Mouse (Mus musculus): Measurements from ENCODE around the gene Krba1.

Gene Krba1

DNA sequence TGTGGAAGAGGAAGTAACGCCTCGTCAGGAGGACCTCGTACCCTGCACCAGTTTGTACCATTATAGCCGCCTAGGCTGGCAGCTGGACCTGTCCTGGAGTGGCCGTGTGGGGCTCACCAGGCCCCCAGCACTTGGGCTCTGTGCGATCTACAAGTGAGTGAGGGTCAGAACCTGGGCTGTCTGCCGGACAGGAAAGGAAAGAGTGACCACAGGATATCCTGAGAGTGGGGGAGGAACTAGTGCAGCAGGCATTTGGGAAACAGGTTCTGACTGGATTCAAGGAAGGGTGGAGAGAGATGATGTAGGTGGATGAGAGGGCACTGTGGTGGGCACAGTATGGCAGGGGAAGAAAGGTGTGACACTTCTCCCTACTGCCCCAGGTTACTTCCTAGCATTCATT is 53.1 kb downstream of the Krba1 start:
- DNase-seq (ENCODE audit: low read depth, low spot score): no peak

DNA sequence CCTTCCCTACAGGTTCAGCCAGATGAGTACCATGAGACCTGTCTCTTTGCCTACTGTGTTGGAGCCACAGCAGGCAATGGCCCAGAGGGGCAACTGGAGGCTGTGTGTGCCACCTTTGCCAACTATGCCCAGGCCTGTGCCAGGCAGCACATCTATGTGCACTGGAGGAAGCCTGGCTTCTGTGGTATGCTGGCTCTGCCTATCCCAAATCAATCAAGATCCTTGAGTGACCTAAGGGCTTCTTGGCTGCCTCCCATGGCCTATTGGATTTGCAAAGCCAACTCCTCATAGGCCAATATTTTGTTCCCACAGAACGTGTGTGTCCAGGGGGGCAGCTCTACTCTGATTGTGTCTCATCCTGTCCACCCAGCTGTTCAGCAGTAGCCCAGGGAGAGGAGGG is 56.8 kb downstream of the Krba1 start:
- DNase-seq (ENCODE audit: low read depth, low spot score): no peak

DNA sequence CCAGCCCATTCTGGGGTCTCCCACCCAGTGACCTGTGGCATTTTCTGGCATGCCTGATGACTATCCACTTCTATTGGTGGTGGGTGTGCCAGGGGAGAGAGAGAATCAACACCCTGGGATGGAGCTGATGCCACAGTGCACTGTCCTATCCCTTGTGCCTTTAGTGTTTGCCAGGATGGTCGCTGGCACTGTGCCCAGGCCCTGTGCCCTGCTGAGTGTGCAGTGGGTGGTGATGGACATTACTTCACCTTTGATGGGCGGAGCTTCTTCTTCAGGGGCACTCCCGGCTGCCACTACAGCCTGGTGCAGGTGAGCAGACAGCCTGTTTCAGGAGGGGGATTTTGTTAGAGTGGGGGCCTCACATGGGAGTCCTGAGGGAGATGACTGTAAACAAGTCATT is 57.4 kb downstream of the Krba1 start:
- no peak for DNase-seq (ENCODE audit: low read depth, low spot score)

DNA sequence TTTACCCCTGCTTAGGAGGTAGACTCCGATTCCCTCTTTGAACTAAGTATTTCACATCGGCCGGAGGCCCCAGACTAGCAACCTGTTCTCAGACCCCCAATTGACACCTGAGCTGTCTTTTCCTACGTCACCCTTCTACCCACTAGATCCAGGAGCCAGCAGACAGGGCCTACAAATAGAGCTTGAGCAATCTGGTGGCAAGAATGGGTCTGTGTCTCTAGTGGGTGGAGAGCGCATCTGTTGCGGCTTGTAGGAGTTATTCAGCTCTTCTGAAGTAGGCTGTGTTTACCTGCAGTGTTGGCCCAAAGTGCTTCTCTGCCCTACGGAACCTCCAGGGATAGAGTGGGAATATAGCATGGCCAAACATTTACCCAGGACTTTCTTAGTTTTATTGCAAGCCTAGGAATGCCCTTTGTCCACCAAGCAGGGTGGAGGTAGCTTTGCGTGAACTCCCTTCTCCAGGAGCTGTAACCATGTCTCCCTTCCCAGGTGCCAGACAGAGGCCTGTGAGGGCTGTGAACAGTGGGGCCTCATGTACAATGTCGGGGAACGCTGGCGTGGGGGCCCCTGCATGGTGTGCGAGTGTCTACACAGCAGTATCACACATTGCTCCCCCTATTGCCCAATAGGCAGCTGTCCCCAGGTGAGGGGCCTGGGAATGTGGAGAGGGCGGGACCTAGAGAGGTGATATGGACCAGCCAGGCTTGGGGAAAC is 69.7 kb downstream of the Krba1 start:
- no peak for DNase-seq (ENCODE audit: low read depth, low spot score)

DNA sequence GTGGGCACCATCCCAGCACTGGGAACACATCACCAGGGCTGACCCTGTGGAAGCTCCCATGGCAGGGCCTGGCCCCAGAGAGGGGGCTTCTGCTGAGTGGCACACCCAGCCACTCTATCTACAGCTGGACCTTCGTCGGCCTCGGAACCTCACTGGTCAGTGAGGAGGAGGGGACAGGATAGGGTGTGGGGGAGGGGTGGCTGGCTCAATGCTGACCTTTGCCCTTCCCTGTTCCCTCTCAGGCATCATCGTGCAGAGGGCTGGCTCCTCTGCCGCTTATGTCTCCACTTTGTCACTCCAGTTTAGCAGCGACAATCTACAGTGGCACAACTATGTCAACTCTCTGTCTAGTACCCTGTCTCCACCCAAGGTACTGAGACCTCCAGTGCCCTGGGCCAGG is 71.3 kb downstream of the Krba1 start:
- DNase-seq (ENCODE audit: low read depth, low spot score): no peak

DNA sequence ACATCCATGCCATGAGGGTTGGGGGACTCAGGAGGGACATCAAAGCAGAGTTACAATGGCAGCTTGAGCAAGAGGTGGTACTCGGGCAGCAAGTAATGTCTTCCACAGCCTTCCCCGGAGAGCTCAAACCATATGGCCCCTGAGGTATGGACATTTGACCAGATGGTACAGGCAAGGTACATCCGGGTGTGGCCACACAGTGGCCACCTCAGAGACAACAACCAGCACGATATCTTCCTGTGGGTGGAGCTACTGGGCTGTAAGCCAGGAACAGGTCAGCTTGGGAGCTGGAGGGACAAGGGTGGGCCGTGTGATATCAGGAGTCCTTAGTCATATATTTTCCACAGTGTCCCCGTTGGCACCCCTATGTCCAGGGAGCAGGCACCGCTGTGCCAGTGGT is 72.1 kb downstream of the Krba1 start:
- DNase-seq (ENCODE audit: low read depth, low spot score): no peak
